Mouse (Mus musculus) MEL (cell line): Measurements from ENCODE around the gene Rnf220.

Experiments used
- CTCF ChIP-seq, 3 experiments: IDR thresholded peaks in 2 of 3; conservative IDR thresholded peaks in 1 of 3; 2 replicates each; pipeline ENCODE4 v1.5.1; 2011 to 2012; ENCODE audit warnings: low read length in 3 of 3, low read depth in 2 of 3, mild to moderate bottlenecking in 2 of 3, improper control_type of control experiment in 1 of 3, inconsistent platforms in 1 of 3, mixed read lengths in 1 of 3, moderate library complexity in 1 of 3; ENCODE audit not compliant: control insufficient read depth in 1 of 3, insufficient read depth in 1 of 3, poor library complexity in 1 of 3, severe bottlenecking in 1 of 3
- EP300 ChIP-seq, 2 experiments: IDR thresholded peaks; 2 replicates each; pipeline ENCODE4 v1.6.1; 2011; ENCODE audit warnings: improper control_type of control experiment in 2 of 2, low read length in 2 of 2, low read depth in 1 of 2, mild to moderate bottlenecking in 1 of 2
- GATA1 ChIP-seq: IDR thresholded peaks from 2 replicates; pipeline ENCODE4 v1.6.1; 2011; ENCODE audit warnings: low read depth, low read length, improper control_type of control experiment
- MAZ ChIP-seq: IDR thresholded peaks from 2 replicates; pipeline ENCODE4 v1.6.1; 2012; ENCODE audit warnings: low read depth, mild to moderate bottlenecking, inconsistent platforms, low read length, improper control_type of control experiment
- TCF12 ChIP-seq: IDR thresholded peaks from 2 replicates; pipeline ENCODE4 v1.6.1; 2014; ENCODE audit warnings: low read depth, mild to moderate bottlenecking, inconsistent platforms, low read length, improper control_type of control experiment, moderate library complexity

DNA sequence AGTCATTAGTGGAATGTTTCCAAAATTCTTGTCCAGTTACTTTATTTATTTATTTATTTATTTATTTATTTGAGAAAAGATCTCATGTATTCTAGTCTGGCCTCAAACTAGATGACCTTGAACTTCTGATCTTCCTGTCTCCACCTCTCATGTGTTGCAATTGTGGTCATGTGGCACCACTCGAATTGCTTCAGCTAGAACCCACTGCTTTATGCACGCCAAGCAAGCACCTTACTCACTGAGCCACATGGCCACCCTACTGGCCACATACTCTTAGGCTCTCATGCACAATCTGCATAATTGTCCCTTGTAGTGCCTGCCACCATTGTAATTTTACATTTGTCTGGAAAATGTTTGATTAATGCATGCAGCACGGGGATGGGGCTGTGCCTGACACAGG is 57.9 kb downstream of the Rnf220 start:
- no peak for TF ChIP-seq GATA1
- TF ChIP-seq MAZ: no peak
- no peak for TF ChIP-seq TCF12
- no peak for TF ChIP-seq CTCF (IDR thresholded peaks at IDR 0.05 in 2 of 3, conservative IDR thresholded peaks at IDR 0.05 in 1 of 3; ENCODE audit: control insufficient read depth in 1 of 3, insufficient read depth in 1 of 3, low read depth in 2 of 3, low read length in 3 of 3, poor library complexity in 1 of 3, severe bottlenecking in 1 of 3)
- TF ChIP-seq EP300 (IDR thresholded peaks at IDR 0.05; ENCODE audit: low read depth in 1 of 2, low read length in 2 of 2): no peak
